Mouse (Mus musculus) midbrain, embryonic 13.5 days (tissue): ENCODE data around the gene Cd8a. TPM values are rescaled to one million over a fixed set of nuclear protein-coding genes. Genes with fewer than 3 reads are reported as not detected.

Experiments used
- ATAC-seq: fragments of 200-750 bp; cut with Nextera tagmentation; 2 replicates; pipeline ENCODE4 v1.8.0; 2017; ENCODE audit warnings: mild to moderate bottlenecking, moderate TSS enrichment, moderate library complexity
- H3K27ac ChIP-seq: fragments of 300-500 bp; sonication (generic); 2 replicates; pipeline ENCODE4 v1.5.1; 2015; ENCODE audit warnings: inconsistent platforms, mild to moderate bottlenecking, moderate library complexity
- H3K27me3 ChIP-seq: fragments of 300-500 bp; sonication (generic); 2 replicates; pipeline ENCODE4 v1.6.1; 2015; ENCODE audit warnings: mild to moderate bottlenecking, inconsistent platforms
- H3K36me3 ChIP-seq: fragments of 300-500 bp; sonication (generic); 2 replicates; pipeline ENCODE4 v1.6.1; 2015; ENCODE audit warnings: mild to moderate bottlenecking, inconsistent platforms
- H3K4me1 ChIP-seq: fragments of 300-500 bp; sonication (generic); replicated peaks from 2 replicates; pipeline ENCODE4 v1.6.1; 2015; ENCODE audit warnings: inconsistent platforms
- H3K4me2 ChIP-seq: fragments of 300-500 bp; sonication (generic); replicated peaks from 2 replicates; pipeline ENCODE4 v1.6.1; 2015; ENCODE audit warnings: moderate library complexity, mild to moderate bottlenecking, inconsistent platforms
- H3K4me3 ChIP-seq: fragments of 300-500 bp; sonication (generic); replicated peaks from 2 replicates; pipeline ENCODE4 v1.5.1; 2015; ENCODE audit warnings: mild to moderate bottlenecking, inconsistent platforms
- H3K9ac ChIP-seq: fragments of 300-500 bp; sonication (generic); replicated peaks from 2 replicates; pipeline ENCODE4 v1.6.1; 2015; ENCODE audit warnings: mild to moderate bottlenecking, inconsistent platforms
- H3K9me3 ChIP-seq: fragments of 300-500 bp; sonication (generic); 2 replicates; pipeline ENCODE4 v1.6.1; 2016; ENCODE audit warnings: mild to moderate bottlenecking, inconsistent platforms
- WGBS: fragments of 180-500 bp; shearing (Covaris S2); methylation state at CpG from one replicate; pipeline ENCODE4 v1.1.7; 2015; 5-methylcytosine and 5-hydroxymethylcytosine counted together
- polyA plus RNA-seq: library from polyadenylated mRNA; unstranded; fragments of >200 nt; fragmentation: Nextera tagmentation; extraction: Ambion mirVana; gene quantifications from 2 replicates; pipeline ENCODE4 v1.2.1, GENCODE M21; 2015

Gene Cd8a
- polyA plus RNA-seq, 1 experiment from 2014 or later = not detected

DNA sequence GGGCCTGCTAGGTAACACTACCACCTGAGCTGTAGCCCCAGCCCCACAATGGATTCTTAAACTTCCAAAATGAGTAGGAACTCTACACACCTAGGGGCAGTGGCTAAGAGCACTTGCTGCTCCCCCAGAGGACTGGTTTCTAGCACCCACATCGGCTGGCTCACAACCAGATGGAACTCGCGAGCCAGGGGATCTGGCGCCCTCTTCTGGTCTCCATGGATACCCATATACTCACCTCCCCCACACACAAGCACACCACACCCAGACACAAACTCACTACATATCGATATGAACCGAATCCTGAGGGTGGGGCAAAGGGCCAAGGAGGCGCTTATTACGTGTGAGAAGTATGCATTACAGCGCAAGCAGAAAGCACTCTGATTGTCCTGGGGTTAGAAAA lies 25.2 kb upstream of the Cd8a start:
- H3K36me3 ChIP-seq = no peaks in the 10 kb centered on the region
- no peaks in the 10 kb centered on the region for H3K27me3 ChIP-seq
- ATAC-seq = no peak
- H3K4me1 ChIP-seq = no peaks in the 10 kb centered on the region
- no peak overlapping the region for H3K4me2 ChIP-seq
- no peak overlapping the region for H3K9ac ChIP-seq
- H3K9me3 ChIP-seq = no peaks in the 10 kb centered on the region
- WGBS = 97% methylated on average over 9 of the region's 9 CpGs
- no peak overlapping the region for H3K27ac ChIP-seq
- H3K4me3 ChIP-seq = no peak overlapping the region

DNA sequence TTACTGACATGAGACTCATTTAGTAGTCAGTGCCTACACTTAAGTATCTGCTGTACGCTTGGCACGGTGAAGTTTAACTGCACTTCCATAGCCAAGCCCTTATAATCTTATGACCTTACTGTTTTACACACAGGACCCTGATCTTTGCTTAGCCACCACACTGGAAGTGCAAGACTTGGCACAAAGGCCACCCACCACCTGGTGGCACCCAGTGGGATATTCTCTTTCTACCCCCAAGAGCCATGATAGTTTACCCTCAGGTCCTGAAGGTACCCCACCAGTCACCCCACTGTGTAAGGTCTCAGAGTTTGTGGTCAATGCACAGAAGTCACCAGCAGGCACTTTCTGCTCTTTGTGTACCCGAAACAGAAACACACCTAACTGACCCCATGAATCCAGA lies 22.0 kb upstream of the Cd8a start:
- no peaks in the 10 kb centered on the region for H3K9me3 ChIP-seq
- no peaks in the 10 kb centered on the region for H3K27me3 ChIP-seq
- no peak overlapping the region for H3K4me3 ChIP-seq
- WGBS = 95% methylated on average over 3 of the region's 3 CpGs
- no peak overlapping the region for H3K27ac ChIP-seq
- ATAC-seq = no peak
- H3K9ac ChIP-seq = no peak overlapping the region
- H3K36me3 ChIP-seq = no peaks in the 10 kb centered on the region
- H3K4me2 ChIP-seq = no peak overlapping the region
- no peaks in the 10 kb centered on the region for H3K4me1 ChIP-seq

DNA sequence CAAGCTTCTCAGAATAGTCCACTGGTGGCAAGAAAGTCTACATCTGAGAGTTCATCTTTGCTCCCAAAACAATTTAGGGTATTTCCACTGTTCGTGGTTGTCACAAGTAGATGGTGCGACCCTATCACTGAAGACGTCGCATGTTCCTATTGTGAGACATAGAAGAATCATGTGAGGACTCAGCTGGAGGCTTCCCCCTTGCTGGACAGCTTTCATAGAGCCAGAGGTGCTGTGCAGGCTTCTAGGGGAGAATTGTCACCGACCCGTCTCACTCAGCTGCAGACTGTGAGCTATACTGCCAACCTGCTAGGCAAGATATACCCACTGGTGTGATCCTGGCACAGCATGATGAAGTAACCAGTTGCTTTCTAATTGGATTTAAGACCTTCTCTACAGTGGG lies 21.0 kb upstream of the Cd8a start:
- 93% methylated on average over 6 of the region's 6 CpGs for WGBS
- Histone ChIP-seq H3K4me1 (no peaks in the 10 kb centered on the region), H3K36me3 (no peaks in the 10 kb centered on the region), H3K27ac (no peak overlapping the region), H3K4me2 (no peak overlapping the region), H3K27me3 (no peaks in the 10 kb centered on the region), H3K9ac (no peak overlapping the region), H3K9me3 (no peaks in the 10 kb centered on the region), H3K4me3 (no peak overlapping the region)
- ATAC-seq = no peak

DNA sequence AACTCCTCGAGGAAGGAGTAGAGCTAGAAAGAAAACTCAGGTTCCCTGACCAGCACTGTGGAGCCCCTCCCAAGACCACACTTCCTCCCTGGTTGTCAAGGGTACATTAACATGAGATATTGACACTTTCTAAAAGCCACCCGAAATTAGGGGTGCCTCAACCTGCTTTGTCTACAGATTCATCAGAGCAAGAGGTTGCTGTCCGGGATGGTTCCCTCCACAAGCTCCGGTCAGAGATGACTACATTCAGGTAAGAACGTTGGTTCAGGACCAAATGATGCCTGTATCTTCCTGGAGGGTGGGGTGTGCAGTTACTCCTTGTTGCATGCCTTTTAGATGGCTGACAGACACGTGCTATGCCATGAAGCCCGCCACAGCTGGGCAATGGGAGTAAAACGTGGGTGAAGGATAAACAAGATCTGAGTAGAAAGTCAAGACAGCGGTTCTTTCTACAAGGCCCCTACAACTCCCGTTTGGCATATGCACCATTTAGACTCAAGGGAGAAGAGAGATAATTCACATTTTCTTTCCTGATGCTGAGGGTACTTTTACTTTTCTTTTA lies 20.3 kb upstream of the Cd8a start:
- Histone ChIP-seq H3K9me3 (no peaks in the 10 kb centered on the region), H3K36me3 (no peaks in the 10 kb centered on the region), H3K4me2 (no peak overlapping the region), H3K4me1 (no peaks in the 10 kb centered on the region), H3K27me3 (no peaks in the 10 kb centered on the region), H3K4me3 (no peak overlapping the region), H3K9ac (no peak overlapping the region), H3K27ac (no peak overlapping the region)
- ATAC-seq = no peak
- WGBS = 89% methylated on average over 10 of the region's 10 CpGs

DNA sequence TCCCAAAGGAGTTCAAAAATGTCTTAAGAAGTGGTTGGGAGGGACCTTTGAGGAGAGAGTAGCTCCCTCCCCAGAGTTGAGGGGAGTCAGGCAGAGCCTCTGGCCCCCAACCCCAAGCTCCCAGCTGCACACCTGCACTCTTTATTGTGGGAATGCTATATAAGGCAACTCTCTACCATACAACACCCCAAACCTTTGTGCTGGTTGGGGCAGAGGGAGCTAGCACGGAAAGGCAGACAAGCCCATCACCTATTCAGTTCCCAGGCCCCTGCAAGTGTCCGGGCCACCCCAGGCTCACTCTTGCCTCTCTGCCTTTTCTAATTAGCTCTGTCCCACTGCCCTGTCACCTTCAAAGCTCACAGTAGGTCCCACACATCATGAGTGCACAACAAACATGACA lies 19.5 kb upstream of the Cd8a start:
- Histone ChIP-seq H3K9me3 (no peaks in the 10 kb centered on the region), H3K36me3 (no peaks in the 10 kb centered on the region), H3K9ac (no peak overlapping the region), H3K4me1 (no peaks in the 10 kb centered on the region), H3K27me3 (no peaks in the 10 kb centered on the region), H3K4me3 (no peak overlapping the region), H3K4me2 (no peak overlapping the region), H3K27ac (no peak overlapping the region)
- 80% methylated on average over 2 of the region's 2 CpGs for WGBS
- no peak for ATAC-seq

DNA sequence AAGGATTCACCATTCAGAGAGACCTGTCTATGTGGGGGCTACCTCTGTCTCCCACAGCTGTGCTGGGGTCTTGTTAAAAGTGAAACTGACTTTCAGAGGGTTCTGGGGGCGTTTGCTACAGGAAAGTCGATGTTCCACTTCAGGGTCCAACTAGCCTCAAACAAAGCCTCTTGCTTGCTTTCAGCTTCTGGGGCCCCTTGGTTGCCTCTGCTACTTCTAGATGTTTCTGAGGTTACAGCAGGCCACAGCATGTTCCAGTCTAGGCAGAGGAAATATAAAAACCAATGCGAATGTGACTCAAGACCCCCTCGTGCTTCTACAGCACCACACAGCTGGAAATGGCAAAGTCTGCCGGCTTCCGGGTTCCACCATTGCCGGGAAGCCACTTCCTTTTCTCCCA lies 15.7 kb upstream of the Cd8a start:
- no peak for ATAC-seq
- no peaks in the 10 kb centered on the region for H3K9me3 ChIP-seq
- WGBS = 95% methylated on average over 7 of the region's 7 CpGs
- no peaks in the 10 kb centered on the region for H3K4me1 ChIP-seq
- H3K4me3 ChIP-seq = no peak overlapping the region
- no peak overlapping the region for H3K9ac ChIP-seq
- H3K27me3 ChIP-seq = no peaks in the 10 kb centered on the region
- no peak overlapping the region for H3K27ac ChIP-seq
- H3K36me3 ChIP-seq = no peaks in the 10 kb centered on the region
- no peak overlapping the region for H3K4me2 ChIP-seq

DNA sequence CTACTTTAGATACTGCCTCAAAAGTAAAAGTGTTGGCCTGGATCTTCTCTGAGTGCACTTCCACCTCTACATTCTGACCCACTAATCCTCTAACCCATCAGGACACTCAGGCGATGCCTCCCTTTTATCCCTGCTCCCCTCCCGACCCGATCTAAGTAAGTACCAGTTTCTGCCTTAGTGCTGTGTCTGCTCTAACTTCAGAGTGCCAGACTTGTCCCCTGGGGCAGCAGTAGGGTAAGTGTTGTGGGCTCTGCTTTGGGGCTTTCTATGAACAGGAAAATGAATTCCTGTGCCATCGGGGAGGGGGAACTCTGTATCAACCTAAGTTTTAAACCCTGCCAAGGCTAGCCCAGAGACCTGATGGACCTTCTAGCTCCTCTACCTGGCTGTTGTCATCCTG lies 13.0 kb upstream of the Cd8a start:
- no peaks in the 10 kb centered on the region for H3K27me3 ChIP-seq

DNA sequence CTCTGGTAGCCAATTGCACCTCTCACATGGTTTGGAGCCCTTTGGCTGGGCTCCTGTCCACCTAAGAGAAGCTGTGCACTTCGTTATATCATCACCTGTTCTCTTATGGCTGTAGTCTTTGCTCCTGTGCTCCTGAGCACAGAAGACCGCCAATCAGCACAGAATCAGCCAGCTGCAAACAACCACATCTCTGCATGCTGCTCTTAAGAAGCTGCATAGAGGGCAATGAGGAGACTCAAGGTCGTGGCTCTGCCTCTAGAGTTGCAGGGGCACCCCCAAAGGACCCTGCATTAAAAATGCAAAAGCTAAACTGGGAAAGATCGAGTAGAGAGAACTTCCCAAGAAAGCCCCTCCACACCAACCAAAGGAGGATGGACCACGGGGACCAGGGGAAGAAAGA lies 12.5 kb upstream of the Cd8a start:
- WGBS = 60% methylated on average over 5 of the region's 5 CpGs
- Histone ChIP-seq H3K27ac (no peak overlapping the region), H3K9me3 (no peaks in the 10 kb centered on the region), H3K9ac (no peak overlapping the region), H3K36me3 (no peaks in the 10 kb centered on the region), H3K27me3 (no peaks in the 10 kb centered on the region), H3K4me3 (no peak overlapping the region), H3K4me2 (no peak overlapping the region), H3K4me1 (no peaks in the 10 kb centered on the region)
- no peak for ATAC-seq

More for the DNA sequence above, 13.0 kb upstream of the Cd8a start:
- Histone ChIP-seq H3K4me2 (no peak overlapping the region), H3K9ac (no peak overlapping the region), H3K36me3 (no peaks in the 10 kb centered on the region), H3K4me3 (no peak overlapping the region), H3K27ac (no peak overlapping the region), H3K9me3 (no peaks in the 10 kb centered on the region), H3K4me1 (no peaks in the 10 kb centered on the region)
- 78% methylated on average over 4 of the region's 4 CpGs for WGBS
- ATAC-seq = no peak

DNA sequence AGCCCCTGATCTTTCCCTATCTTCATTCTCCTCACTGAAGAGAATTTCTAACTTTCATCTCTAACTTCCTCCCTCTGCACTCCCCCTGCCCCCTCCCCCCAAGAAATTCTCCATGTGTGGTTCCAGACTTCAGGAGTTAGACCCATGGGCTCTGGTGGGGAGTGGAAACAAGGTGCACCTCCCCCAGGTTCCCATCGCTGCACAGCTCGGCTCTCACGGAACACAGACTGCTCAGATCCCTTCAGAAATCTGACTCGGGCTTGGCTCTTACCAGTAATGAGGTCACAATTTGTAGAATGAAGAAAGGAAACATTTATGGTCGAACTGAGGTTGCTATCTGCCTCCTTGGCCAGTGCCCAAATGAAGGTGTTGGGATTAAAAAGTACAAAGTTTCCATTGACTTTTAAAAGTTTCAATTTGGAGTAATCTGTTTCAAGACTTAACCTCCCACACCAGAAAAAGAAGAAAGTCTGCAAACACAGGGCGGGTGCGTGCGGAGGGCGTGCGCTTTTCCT lies 12.0 kb upstream of the Cd8a start:
- no peak overlapping the region for H3K4me2 ChIP-seq
- H3K9ac ChIP-seq = no peak overlapping the region
- H3K9me3 ChIP-seq = no peaks in the 10 kb centered on the region
- no peaks in the 10 kb centered on the region for H3K4me1 ChIP-seq
- no peak overlapping the region for H3K27ac ChIP-seq
- ATAC-seq = no peak
- WGBS = 86% methylated on average over 10 of the region's 10 CpGs
- no peaks in the 10 kb centered on the region for H3K27me3 ChIP-seq
- H3K4me3 ChIP-seq = no peak overlapping the region
- H3K36me3 ChIP-seq = no peaks in the 10 kb centered on the region

DNA sequence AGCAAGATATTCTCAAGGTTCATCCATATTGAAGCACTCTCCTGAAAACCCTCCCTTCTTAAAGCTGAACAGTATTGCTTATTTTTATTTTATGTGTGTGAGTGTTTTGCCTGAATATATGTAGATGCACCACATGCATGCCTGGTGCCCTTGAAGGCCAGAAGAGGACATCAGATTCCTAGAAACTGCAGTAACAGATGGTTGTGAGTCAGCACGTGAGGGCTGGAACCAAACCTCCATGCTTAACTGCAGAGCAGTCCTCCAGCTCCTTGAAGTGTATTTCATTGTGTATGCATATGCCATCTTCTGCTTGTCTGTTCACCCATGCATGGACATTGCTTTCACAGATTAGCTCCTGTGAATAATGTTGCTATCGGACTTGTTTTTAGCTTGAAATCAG lies 9.2 kb upstream of the Cd8a start:
- ATAC-seq = no peak
- H3K9ac ChIP-seq = no peak overlapping the region
- 65% methylated on average over 2 of the region's 2 CpGs for WGBS
- H3K36me3 ChIP-seq = no peaks in the 10 kb centered on the region
- H3K4me1 ChIP-seq = no peaks in the 10 kb centered on the region
- H3K9me3 ChIP-seq = no peaks in the 10 kb centered on the region
- no peak overlapping the region for H3K27ac ChIP-seq
- no peak overlapping the region for H3K4me3 ChIP-seq
- H3K27me3 ChIP-seq = no peaks in the 10 kb centered on the region
- no peak overlapping the region for H3K4me2 ChIP-seq

DNA sequence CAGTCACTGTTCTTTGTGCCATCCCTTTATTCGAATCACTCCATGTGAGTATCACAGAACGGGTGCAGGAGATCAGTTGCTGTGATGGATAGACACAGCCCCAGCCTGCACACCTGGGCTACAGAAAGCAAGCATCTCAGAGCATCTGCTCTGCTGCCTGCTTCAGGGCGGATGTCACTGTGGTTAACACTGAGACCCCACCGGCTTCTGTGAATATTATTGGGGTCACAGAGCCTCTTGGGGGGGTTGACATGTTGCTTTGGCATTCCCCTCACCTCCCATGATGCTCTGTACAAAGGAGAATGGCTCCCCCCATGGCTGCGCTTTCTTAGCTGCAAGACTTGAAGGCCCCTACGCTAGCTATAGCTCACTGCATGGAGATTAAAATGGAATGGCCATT lies 3.8 kb upstream of the Cd8a start:
- H3K4me1 ChIP-seq = no peaks in the 10 kb centered on the region
- no peak overlapping the region for H3K27ac ChIP-seq
- ATAC-seq = no peak
- no peaks in the 10 kb centered on the region for H3K27me3 ChIP-seq
- H3K9ac ChIP-seq = no peak overlapping the region
- no peak overlapping the region for H3K4me3 ChIP-seq
- H3K9me3 ChIP-seq = no peaks in the 10 kb centered on the region
- no peaks in the 10 kb centered on the region for H3K36me3 ChIP-seq
- no peak overlapping the region for H3K4me2 ChIP-seq
- 91% methylated on average over 6 of the region's 6 CpGs for WGBS

DNA sequence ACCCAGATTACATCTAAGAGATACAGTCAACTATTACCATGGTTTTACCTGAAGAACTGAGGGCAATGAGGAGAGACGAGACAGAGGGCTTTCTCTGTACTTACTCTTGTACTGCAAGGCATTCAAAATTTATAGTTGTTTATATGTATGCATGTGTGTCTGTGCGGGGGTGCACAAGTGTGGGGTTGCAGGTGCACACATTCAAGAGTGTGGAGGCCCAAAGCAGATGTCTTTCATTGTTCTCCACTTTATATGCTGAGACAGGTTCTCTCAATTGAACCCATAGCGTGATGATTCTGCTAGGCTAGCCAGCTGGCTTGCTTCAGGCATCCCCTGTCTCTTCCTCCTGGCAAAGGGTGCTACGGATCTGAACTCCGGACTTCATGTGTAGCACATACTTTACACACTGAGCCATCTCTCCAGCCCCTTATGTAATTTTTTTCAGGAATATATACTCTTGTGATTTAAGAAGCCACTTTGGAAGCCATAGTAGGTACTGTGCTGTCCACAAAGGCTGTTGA lies 2.1 kb upstream of the Cd8a start:
- H3K9me3 ChIP-seq = no peaks in the 10 kb centered on the region
- no peak overlapping the region for H3K4me2 ChIP-seq
- H3K27ac ChIP-seq = no peak overlapping the region
- H3K27me3 ChIP-seq = no peaks in the 10 kb centered on the region
- 88% methylated on average over 5 of the region's 5 CpGs for WGBS
- no peak for ATAC-seq
- no peaks in the 10 kb centered on the region for H3K4me1 ChIP-seq
- H3K9ac ChIP-seq = no peak overlapping the region
- H3K4me3 ChIP-seq = no peak overlapping the region
- H3K36me3 ChIP-seq = no peaks in the 10 kb centered on the region

DNA sequence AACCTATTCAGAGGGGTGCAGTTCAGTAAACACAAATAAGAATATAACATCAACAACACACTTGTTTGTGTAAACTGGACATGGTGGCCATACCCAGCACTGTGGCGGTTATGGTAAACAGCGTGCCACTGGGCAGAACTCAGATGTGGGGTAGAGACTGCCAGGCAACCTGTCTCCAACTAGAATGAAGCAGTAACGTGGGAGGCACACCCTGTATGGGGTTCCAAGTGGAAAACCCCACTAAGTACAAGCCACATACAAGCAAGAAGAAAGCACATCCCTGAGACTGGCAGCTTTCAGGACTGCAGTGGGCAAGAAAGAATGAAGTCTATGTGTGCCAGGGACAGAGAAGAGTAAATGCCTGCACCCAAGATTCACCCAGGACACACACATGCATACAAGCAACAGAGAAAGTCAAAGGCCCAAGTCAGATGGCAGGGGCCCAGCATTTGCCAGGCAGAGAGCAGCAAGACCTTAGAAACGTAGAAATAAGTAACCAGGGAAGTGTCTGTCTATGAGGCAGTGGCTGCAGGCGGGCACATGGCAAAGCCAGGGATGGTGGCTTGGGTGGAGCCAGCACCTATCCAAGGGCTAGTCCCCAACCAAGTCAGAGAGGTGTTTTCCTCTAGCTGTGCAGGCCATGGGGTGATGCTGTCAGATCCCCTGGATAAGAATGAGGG lies 1.0 kb upstream of the Cd8a start:
- no peak for ATAC-seq
- Histone ChIP-seq H3K27me3 (no peaks in the 10 kb centered on the region), H3K9ac (no peak overlapping the region), H3K4me1 (no peaks in the 10 kb centered on the region), H3K4me3 (no peak overlapping the region), H3K4me2 (no peak overlapping the region), H3K27ac (no peak overlapping the region), H3K9me3 (no peaks in the 10 kb centered on the region), H3K36me3 (no peaks in the 10 kb centered on the region)
- 86% methylated on average over 5 of the region's 5 CpGs for WGBS
